Mouse (Mus musculus): ENCODE measurements around the gene Plk3.
"Not testable (repeated sequence)": the region's sequence is repeated elsewhere in the genome, so short reads cannot be mapped to it uniquely, and the experiment has no call there.

The Plk3 gene

GRCm38 (mm10) chr4:117133817-117134600 is at the start of gene Plk3:
TSS of gene Plk3 (minus strand) at chr4:117133963.
- peak; percentile 96 to 98 for DNase-seq

GRCm38 (mm10) chr4:117182759-117183096 is 49.0 kb upstream of the Plk3 start:
- not testable (repeated sequence) for DNase-seq

GRCm38 (mm10) chr4:117181863-117182758 is 48.3 kb upstream of the Plk3 start, which contains the start of gene Kif2c:
TSS of gene Kif2c (minus strand) at chr4:117182639.
- peak; percentile 93 to 94 for DNase-seq

GRCm38 (mm10) chr4:117169936-117170335 is 36.2 kb upstream of the Plk3 start:
- no peak for DNase-seq

- no peak for DNase-seq
Observed at GRCm38 (mm10) chr4:117161183-117161582, 27.4 kb upstream of the Plk3 start.

- DNase-seq, result no peak
Observed at GRCm38 (mm10) chr4:117159666-117160065, 25.9 kb upstream of the Plk3 start.

- DNase-seq, result no peak
Observed at GRCm38 (mm10) chr4:117156372-117156771, 22.6 kb upstream of the Plk3 start.

- peak; percentile 89 to 91 for DNase-seq
Observed at GRCm38 (mm10) chr4:117155792-117156355, 22.1 kb upstream of the Plk3 start, which contains the start of gene Rps8. TSS of gene Rps8 (minus strand) at chr4:117156243.

GRCm38 (mm10) chr4:117155020-117155791 is 21.4 kb upstream of the Plk3 start:
- no peak for DNase-seq

- no peak for DNase-seq
Observed at GRCm38 (mm10) chr4:117152714-117153113, 19.0 kb upstream of the Plk3 start.

GRCm38 (mm10) chr4:117151416-117151815 is 17.7 kb upstream of the Plk3 start:
- no peak for DNase-seq

GRCm38 (mm10) chr4:117150212-117150733 is 16.5 kb upstream of the Plk3 start:
- DNase-seq, result peak in 1 of 2 experiments; percentile 14

- peak in 1 of 2 experiments; percentile 17 for DNase-seq
Observed at GRCm38 (mm10) chr4:117149291-117150211, 15.8 kb upstream of the Plk3 start.

- peak in 1 of 2 experiments; percentile 16 for DNase-seq
Observed at GRCm38 (mm10) chr4:117148815-117149214, 15.1 kb upstream of the Plk3 start.

GRCm38 (mm10) chr4:117148047-117148713 is 14.4 kb upstream of the Plk3 start:
- DNase-seq, result peak in 1 of 2 experiments; percentile 22

- peak; percentile 88 to 93 for DNase-seq
Observed at GRCm38 (mm10) chr4:117146176-117146575, 12.4 kb upstream of the Plk3 start.

GRCm38 (mm10) chr4:117145248-117145647 is 11.5 kb upstream of the Plk3 start:
- no peak for DNase-seq

GRCm38 (mm10) chr4:117143023-117143422 is 9.3 kb upstream of the Plk3 start:
- DNase-seq, result no peak

- no peak for DNase-seq
Observed at GRCm38 (mm10) chr4:117140613-117141012, 6.8 kb upstream of the Plk3 start.

GRCm38 (mm10) chr4:117139217-117139612 is 5.5 kb upstream of the Plk3 start:
- DNase-seq, result peak in 1 of 2 experiments; percentile 59
